Mouse (Mus musculus): ENCODE results near the gene Gm20388.
A peak's percentile ranks its signal among the peaks of the same experiment; 100 is the strongest.

Gene Gm20388

DNA sequence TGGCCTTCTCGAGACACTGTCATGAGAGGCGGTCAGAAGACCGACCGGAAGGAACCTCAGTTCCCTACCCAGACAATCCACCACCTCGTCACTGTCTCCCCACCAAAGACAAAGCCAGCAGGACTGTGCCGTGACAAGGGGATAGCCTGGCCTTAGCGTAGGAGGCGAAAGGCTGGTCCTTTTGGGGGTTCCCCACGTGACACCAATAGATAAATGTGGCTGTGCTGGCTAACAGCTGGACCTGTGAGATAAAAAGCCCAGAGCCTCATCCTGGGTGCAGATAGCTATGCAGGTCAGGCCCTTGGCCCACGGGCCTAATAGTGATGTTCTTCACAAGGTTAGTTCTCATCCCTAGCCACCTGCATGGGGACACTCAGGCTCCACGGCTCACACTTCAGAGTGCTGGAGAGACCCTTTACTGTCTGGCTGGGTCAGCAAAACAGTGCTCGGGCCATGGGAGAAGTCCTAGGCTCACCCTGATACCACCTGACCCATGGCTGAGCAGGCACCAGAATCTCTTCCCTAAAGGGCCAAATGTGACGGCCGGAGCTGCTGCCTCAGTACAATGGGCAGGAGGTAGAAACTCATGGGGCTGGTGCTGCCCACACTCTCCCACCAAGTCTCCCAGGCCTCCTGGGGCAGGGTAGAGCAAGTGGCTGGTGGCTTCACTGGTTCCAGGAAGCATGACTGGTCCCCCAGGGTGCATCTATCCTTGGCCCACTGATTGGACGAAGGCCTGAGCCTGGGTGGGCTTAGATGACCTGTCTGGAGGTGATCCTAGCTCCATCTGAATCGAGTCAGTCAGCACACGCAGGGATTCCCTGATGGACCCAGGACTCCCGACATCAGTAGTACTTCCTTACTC, 1988.8 kb downstream of the Gm20388 start:
- DNase-seq (ENCODE audit: low spot score), result peak; percentile 35

DNA sequence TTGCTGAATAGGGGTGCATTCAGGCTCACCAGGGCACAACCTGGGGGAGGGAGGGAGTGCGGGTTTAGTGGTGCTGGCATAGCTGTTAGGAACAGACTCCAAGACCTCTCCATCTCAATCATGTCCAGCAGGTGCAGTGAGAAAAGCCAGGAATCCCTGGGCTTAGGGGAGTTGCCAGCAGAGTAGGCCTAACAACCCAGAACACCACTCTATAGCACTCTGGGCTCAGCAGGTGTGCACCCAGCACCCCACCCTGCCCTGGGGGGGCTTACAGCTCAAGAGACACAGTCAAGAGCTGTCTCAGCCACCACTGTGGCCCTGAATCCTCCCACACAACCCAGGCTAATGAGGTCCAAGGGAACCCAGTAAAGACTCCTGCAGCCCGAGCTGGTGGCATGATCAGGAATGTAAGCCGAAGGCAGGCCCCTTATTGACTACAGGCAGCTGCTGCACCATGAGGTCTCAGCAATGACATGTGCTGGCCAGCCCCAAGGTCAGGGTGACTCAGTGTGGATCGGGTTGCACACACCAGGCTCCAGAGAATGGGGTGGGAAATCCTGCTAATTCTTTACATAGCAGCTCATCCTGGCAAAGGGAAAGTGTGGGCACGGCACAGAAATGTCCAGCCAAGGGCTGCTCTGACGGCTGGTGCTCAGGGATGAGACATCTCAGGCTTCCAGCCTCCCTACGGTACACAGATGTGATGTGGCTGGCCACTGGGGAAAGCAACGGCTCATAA, 1991.0 kb downstream of the Gm20388 start:
- DNase-seq (ENCODE audit: low spot score), result peak; percentile 56

- DNase-seq (ENCODE audit: low spot score), result no peak
These were observed 1993.3 kb downstream of the Gm20388 start for GRCm38 (mm10) chr8:121903977-121904376.

DNA sequence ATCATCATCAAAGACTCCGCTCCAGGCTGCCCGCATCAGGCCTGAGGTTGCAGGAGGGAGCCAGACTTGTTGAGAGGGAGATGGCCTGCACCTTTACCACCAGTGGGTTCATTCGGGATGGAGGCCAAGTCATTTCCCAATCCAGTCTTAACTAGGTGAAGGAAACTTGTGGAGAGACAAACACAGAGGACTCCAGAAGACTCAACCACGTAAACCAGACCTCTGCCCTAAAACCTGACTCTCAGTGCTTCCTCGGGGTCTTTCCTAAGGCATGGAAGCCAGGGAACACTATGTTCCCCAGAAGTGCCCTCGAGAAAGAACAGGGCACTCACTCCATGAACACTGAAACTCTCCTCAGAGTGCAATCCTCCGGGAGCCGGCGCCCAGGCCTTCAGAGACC, 1994.4 kb downstream of the Gm20388 start:
- DNase-seq (ENCODE audit: low spot score), result no peak

DNA sequence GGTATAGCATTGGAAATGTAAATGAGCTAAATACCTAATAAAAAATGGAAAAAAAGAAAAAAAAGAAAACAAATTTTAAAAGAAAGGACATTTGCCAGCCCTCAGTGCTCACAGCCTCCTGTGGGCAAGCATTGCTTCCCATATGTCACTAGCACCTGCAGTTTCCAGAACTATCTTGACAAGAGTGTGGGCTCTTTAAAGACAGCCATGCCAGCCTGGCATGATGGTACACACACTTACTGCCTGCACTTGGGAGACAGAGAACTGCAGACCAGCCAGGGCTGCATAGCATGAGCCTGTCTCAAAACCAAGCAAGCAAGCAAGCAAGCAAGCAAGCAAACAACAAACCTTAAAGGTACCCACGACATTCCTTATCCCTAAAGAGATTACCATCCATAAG, 1994.8 kb downstream of the Gm20388 start:
- DNase-seq (ENCODE audit: low spot score), result no peak

DNA sequence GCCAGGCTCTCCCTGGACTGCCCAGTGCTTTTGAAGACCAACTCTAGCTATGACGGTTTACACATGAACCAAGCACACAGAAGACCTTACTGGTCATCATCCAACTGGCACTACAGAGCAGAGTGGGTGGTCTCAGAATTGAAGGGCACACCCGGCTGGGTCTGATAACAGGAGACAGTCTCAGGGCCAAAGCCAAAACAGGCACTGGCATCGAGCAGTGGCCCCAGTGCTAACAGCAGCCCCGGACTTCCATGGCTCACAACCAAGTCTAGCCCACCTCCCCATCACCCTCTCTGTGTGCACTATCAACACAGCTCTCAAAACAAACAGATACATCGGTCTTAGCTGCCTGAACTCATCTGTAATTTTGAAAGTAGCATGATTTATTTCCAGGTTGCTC, 1995.2 kb downstream of the Gm20388 start:
- DNase-seq (ENCODE audit: low spot score), result no peak

- peak; percentile 64 for DNase-seq (ENCODE audit: low spot score)
These were observed 1996.2 kb downstream of the Gm20388 start for GRCm38 (mm10) chr8:121906542-121907512.

DNA sequence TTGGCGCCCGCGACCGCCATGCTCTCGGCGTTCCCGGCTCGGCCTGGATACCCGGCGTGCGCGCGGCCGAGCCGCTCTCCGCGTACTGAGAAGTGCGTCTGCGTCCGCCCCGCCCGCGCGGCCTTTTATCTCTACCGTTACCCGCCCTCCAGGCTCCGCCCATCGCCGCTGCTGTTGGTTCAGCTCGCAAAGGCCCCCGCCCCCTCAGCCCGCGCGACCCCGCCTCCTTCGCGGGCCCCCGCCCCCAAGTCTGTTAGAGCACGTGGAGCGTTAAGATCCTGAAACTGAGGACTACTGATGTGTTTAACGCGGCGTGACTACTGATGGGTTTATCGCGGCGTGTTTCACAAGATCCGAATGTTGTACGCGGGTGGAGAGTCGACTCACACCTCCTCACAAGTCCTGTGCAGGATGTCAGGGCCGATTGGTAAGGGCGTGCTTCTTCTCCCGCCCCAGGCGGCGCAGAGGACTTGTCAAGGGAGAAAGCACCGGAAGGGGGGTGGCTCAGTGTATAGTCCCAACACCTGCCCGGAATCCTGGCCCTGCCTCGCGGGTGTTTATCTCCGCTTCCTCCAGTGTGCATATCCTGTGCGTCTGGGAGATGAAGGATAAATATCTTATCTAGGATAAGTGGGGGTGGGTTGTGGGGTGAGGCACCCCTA, 1997.1 kb downstream of the Gm20388 start, which contains the start of gene Slc7a5:
Gene Slc7a5 (minus strand): TSS at position 108 of the 662 bp plus-strand sequence.
- DNase-seq (ENCODE audit: low spot score), result peak; percentile 97

GRCm38 (mm10) chr8:121908378-121909147, 1997.9 kb downstream of the Gm20388 start:
- DNase-seq (ENCODE audit: low spot score), result no peak

GRCm38 (mm10) chr8:121909148-121909541, 1998.5 kb downstream of the Gm20388 start:
- no peak for DNase-seq (ENCODE audit: low spot score)

GRCm38 (mm10) chr8:121909663-121910062, 1999.0 kb downstream of the Gm20388 start:
- peak; percentile 74 for DNase-seq (ENCODE audit: low spot score)

- DNase-seq (ENCODE audit: low spot score), result no peak
These were observed 2000.8 kb downstream of the Gm20388 start for GRCm38 (mm10) chr8:121911400-121911799.

DNA sequence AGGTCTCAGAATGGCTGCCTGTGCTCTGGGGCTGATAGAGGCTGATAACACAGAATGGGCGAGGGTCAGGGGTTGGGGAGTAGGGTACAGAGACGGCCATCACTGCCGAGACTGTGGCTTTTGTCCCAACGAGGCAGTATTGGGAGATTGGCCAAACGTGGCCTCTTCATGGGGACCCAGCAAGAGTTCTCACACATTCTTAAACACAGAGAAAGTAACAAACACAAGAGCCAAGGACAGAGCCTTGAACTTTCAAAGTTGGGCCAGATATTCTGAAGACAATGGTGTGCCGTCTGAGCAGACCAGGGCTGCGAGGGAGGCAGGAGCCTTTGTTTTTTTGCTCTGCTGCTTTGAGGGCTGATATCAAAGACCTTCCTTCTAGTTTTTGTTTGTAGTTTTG, 2001.3 kb downstream of the Gm20388 start:
- DNase-seq (ENCODE audit: low spot score), result no peak

GRCm38 (mm10) chr8:121912831-121913230, 2002.2 kb downstream of the Gm20388 start:
- no peak for DNase-seq (ENCODE audit: low spot score)

GRCm38 (mm10) chr8:121913378-121913777, 2002.7 kb downstream of the Gm20388 start:
- DNase-seq (ENCODE audit: low spot score), result no peak

GRCm38 (mm10) chr8:121919158-121919557, 2008.5 kb downstream of the Gm20388 start:
- DNase-seq (ENCODE audit: low spot score), result no peak

DNA sequence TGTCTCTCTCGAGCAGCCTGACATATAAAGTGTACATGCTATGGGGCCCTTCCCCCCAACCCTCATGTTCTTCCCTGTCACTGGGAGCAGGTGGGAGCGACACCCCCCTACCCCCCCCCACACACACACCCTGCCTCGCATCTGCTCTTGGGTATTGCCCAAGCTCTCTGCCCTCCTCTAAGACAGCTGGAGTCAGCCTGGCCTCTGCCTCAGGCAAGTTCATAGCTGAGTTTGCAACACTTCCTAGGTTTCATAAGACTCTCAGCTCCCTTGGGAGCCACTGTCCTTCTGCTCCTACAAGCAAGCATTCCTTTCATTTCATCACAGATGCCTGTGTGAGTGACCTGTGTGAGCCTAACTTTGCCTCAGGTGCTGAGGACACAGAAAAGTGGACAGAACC, 2009.1 kb downstream of the Gm20388 start:
- DNase-seq (ENCODE audit: low spot score), result no peak

DNA sequence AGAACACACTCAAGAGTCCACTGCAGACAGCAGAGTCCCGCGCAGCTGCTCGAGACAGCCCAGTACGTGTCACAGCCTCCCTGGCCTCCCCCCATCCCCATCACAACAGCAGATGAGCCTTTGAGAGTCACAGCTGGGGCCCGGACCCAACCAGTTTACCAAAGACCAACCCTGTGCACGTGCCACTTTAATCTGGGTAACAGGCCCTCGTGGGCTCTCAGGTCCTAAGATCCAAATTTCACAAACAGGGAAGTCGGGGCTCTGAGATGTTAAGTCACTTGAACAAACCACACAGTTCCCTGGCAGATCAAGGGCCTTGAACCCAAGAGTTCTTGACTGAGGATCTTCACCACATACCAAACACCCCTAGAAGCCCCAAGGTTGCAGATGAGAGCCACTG, 2010.9 kb downstream of the Gm20388 start:
- no peak for DNase-seq (ENCODE audit: low spot score)

- DNase-seq (ENCODE audit: low spot score), result no peak
These were observed 2011.5 kb downstream of the Gm20388 start for GRCm38 (mm10) chr8:121922101-121922500.

DNA sequence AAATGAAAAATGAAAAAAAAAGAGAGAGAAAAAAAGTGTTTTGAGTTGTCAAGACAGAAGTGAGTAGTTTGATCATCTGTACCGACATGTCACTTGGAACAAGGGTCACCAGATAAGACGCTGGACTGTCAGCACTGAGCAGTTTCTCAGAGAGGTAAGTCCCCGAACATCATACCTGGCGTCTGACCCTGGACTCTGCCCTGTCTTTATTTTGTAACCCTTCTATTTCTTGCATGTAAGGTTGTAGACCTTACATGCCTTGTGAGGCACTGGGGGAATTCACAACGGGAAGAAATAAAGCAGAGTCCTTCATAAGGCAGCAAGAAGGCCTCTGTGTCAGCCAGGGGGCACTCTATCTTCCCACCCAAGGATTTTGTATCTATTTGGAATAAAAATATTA, 2014.0 kb downstream of the Gm20388 start:
- no peak for DNase-seq (ENCODE audit: low spot score)

GRCm38 (mm10) chr8:121925624-121926023, 2015.0 kb downstream of the Gm20388 start:
- peak; percentile 94 for DNase-seq (ENCODE audit: low spot score)
